Mouse (Mus musculus) naive thymus-derived CD4-positive, alpha-beta T cell, adult 2 months (primary cell): Measurements from ENCODE around the gene Ppp1r14a.

ENCODE experiments used
- DNase-seq: peaks from one replicate; pipeline ENCODE4 v3.0.0-alpha.2; 2011; ENCODE audit warnings: low read depth

Ppp1r14a gene

DNA sequence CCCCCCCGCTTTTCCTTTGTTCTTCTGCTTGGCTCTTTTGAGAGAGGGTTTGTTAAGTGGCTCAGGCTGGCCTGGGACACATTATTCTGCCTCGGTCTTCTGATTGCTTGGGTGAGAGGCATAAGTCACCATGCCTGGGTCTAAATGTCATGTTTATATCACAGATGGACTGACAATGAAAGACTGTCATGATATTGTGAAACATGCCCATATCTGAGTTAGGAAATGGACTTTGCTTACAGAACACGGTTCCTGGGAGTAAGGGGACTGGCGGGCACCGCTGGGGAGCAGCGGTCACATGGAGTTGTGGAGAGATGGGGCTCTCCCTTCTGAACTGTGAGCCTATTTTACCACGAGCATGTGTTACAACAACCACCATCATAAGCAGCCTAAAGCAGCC is 45.0 kb downstream of the Ppp1r14a start:
- DNase-seq = no peak

GRCm38 (mm10) chr7:29335276-29335675 is 46.2 kb downstream of the Ppp1r14a start:
- no peak for DNase-seq

DNA sequence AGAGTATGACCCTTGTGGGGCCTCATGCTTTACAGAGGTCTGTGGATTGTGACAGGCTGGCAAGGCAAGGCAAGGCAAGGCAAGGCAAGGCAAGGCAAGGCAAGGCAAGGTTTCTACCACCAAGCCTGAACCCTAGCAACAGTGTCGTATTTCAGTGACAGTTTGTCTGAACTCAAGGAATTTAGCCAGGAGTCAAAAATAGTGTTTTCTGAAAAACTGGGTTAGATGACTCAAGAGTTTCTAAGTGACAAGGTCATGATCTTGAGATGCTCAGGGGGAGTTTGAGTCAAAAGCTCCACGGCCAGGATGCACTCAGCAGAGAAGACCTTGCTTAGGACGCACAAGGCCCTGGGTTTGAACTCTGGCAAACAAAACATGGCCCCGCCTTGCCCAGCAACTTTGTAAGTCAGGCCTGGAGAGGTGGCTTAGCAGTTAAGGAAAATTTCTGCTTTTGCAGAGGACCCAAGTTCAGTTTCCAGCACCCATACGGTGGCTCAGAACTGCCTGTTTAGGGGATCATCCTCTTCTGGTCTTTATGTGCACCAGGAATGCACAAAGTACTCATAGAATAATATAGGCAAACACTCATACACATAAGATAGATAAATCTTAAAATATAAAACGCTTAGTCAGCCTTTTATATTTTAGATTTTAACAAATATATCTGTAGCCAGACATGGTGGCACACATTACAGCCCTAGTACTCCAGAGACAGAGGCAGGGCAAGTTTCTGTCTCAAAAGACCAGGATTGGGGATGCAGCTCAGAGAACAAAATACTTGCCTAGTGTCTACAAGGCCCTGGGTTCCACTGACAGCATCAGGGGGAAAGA is 46.9 kb downstream of the Ppp1r14a start:
- DNase-seq = no peak

- DNase-seq = no peak
These were observed 47.7 kb downstream of the Ppp1r14a start for GRCm38 (mm10) chr7:29336795-29337319.

DNA sequence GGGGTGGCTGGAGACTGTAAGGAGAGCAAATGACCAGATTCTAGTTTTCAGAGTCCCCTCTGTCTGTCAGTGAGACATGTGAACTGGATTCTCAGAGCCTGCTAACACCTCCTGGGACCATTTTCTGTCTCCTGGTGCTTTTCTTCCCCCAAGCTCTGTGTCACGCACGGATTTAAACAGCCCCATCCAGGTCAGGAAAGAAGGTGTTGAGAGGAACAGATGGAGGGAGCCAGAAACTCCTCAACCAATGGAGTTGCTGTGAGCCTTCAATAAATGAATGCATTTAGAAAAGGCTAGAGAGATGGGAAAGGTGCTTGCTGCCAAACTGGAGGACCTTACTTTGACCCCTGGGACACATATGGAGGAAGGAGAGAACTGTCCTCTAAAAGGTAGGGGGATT is 48.7 kb downstream of the Ppp1r14a start:
- DNase-seq = no peak

DNA sequence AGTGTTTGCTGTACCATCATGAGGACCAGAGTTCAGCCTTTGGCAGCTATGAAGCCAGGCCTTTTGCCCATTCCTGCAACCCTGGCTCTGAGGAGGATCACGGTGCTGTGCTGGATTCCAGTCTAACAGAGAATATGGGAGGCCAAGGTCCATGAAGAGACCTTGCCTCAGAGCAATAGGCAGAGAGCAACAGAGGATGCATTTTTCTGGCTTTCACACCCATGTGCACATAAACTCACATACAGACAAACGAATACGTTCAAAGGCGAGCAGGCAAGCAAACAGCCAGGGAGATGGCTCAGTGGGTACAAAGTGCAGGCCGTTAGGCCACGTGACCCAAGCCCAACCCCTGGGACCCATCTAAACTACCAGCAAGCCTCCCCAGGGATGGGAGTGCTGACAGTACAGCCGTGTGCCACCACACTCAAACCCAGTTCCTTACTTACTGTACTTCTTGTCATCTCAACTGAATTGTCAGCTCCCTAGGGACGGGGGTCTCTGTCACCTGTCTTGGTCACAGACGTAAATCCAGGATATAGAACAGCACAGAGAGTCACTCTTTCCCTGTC is 49.3 kb downstream of the Ppp1r14a start:
- DNase-seq = no peak

- no peak for DNase-seq
These were observed 50.0 kb downstream of the Ppp1r14a start for GRCm38 (mm10) chr7:29338984-29339679.

DNA sequence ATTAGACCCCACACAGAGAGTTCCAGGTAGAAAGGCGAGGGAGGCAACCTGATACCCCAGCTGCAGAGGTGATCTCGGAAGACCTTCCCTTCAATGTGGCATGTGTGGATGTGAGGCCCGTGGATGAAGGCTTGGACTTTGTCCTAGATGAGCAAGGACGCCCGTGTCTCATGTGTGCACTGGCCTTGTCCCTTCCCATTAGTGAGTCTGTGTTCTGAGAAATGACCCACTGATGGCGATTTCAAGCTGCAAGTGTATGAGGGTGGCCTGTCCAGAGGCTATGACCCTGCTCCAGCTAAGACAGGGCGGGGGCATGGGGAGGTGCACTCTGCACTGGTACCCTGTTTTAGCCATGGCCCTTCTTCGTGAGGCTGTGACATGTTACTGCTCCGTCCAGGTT is 51.1 kb downstream of the Ppp1r14a start:
- DNase-seq = no peak

GRCm38 (mm10) chr7:29340838-29341237 is 51.7 kb downstream of the Ppp1r14a start:
- DNase-seq = no peak

DNA sequence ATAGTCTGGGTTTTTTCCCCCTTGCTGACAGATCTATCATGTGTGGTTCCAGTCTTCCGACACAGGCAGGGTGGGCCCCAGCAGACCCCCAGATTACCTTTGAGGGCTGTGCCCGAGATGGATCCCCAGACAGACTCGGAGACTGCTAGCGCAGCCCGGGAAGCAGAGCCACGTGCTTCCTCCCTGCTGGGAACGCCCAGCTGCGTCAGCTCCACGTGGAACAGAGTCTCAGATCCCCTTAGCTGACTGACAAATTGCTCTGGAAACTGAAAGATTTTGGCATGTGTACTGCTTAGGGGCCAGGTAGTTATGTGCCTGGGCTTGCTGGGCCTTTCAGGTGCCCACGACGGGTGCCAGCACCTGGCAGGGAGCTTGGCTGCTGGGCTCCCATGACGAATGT is 52.6 kb downstream of the Ppp1r14a start:
- no peak for DNase-seq

DNA sequence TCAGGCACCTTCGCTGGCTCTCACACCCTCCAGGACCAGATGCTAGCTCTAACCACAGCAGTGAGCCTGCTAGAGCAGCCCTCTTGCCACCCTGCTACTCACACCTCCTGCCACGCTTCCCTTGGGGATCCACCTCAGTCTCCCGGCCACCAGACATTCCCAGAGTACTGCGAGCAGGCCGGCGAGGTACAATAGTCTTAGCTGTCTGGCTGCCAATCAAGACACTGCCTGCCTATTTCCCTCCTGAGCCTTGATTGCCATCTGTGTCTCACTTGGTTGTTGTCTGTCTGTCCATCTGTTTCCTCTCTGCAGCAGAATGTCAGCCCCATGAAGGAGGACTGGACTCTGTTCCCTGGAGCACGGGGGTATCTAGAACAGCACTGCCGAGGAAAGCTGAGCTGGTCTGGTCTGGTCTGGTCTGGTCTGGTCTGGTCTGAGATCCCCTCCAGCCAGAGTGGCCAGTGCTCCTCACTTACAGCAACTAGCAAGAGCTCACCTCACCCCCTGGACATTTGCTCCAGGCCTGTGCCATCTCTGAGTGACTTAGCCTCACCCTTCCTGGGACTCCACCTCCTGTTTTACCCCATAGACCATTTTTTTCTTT is 53.5 kb downstream of the Ppp1r14a start:
- no peak for DNase-seq
